Mouse (Mus musculus): Measurements from ENCODE around the gene Bmp10. TPM values are rescaled to one million over a fixed set of nuclear protein-coding genes. Genes with fewer than 3 reads are reported as not detected.

Gene Bmp10
- polyA plus RNA-seq, 1 experiment from 2014 or later = not detected

DNA sequence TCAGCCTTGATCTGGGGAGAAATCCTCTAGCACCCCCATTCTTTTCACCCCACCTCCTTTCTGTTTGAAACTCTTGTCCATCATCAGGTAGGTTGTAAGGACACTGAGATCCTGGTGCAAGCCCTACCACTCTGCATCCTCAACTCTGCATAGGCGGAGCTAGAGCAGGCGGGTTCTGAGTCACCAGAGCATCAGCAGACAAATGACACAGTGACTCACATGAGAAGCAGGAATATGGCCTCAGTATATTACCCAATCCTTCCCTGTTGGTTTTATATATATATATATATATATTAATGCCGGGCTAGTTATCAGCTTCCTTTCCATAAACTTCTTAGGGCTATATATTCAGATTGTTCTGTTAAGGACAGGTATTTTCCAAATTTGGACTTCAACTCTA is 7.0 kb downstream of the Bmp10 start:
- Histone ChIP-seq H3K36me3 (ENCODE audit: control insufficient read depth, insufficient read depth, low read length) (no peaks in the 10 kb centered on the region), H3K27ac (ENCODE audit: low read depth, low read length) (no peak overlapping the region), H3K4me1 (ENCODE audit: control insufficient read depth, insufficient read depth, low read length) (no peaks in the 10 kb centered on the region), H3K9me3 (replicated peaks; ENCODE audit: control insufficient read depth, low read length) (no peaks in the 10 kb centered on the region), H3K27me3 (replicated peaks; ENCODE audit: control insufficient read depth, insufficient read depth, low read length) (no peaks in the 10 kb centered on the region), H3K4me3 (ENCODE audit: low read depth, low read length) (no peak overlapping the region), H3K4me2 (ENCODE audit: low read length) (no peak overlapping the region), H3K9ac (ENCODE audit: low read length) (no peak overlapping the region)
- DNase-seq (ENCODE audit: low spot score) (no peak), ATAC-seq (no peak)
- WGBS = 99% methylated on average over 3 of the region's 3 CpGs

GRCm38 (mm10) chr6:87436745-87437144 is 8.0 kb downstream of the Bmp10 start:
- Histone ChIP-seq H3K27me3 (replicated peaks; ENCODE audit: control insufficient read depth, insufficient read depth, low read length) (no peaks in the 10 kb centered on the region), H3K4me1 (ENCODE audit: control insufficient read depth, insufficient read depth, low read length) (no peaks in the 10 kb centered on the region), H3K4me3 (ENCODE audit: low read depth, low read length) (no peak overlapping the region), H3K9ac (ENCODE audit: low read length) (no peak overlapping the region), H3K9me3 (replicated peaks; ENCODE audit: control insufficient read depth, low read length) (no peaks in the 10 kb centered on the region), H3K27ac (ENCODE audit: low read depth, low read length) (no peak overlapping the region), H3K4me2 (ENCODE audit: low read length) (no peak overlapping the region), H3K36me3 (ENCODE audit: control insufficient read depth, insufficient read depth, low read length) (no peaks in the 10 kb centered on the region)
- DNase-seq (ENCODE audit: low spot score) = no peak
- 91% methylated on average over 8 of the region's 8 CpGs for WGBS
- no peak for ATAC-seq

DNA sequence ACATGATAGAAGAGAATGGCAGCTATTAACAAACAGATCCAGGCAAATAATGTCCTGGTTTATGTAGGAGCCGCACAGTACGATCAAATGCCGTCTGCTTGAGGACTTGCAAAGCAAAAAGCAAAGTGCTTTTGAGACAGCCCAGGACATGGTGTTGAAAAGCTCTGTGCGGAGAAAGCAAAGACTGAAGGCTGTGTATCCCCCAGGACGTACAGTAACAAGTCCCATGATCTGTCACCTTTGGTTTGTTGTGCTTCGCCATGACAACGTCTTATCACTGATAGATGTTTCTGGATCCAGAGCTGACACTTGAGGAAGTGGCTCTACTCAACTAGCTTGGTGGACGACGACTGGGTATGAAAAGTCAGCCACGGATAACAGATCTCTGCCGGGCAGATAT is 14.5 kb downstream of the Bmp10 start:
- WGBS = 92% methylated on average over 11 of the region's 11 CpGs

GRCm38 (mm10) chr6:87445222-87445621 is 16.4 kb downstream of the Bmp10 start:
- DNase-seq (ENCODE audit: low spot score) (peak; percentile 55), ATAC-seq (no peak)
- Histone ChIP-seq H3K9me3 (replicated peaks; ENCODE audit: control insufficient read depth, low read length) (no peaks in the 10 kb centered on the region), H3K27ac (ENCODE audit: low read depth, low read length) (no peak overlapping the region), H3K4me2 (ENCODE audit: low read length) (no peak overlapping the region), H3K9ac (ENCODE audit: low read length) (no peak overlapping the region), H3K4me3 (ENCODE audit: low read depth, low read length) (no peak overlapping the region), H3K27me3 (replicated peaks; ENCODE audit: control insufficient read depth, insufficient read depth, low read length) (no peaks in the 10 kb centered on the region), H3K4me1 (ENCODE audit: control insufficient read depth, insufficient read depth, low read length) (no peaks in the 10 kb centered on the region), H3K36me3 (ENCODE audit: control insufficient read depth, insufficient read depth, low read length) (no peaks in the 10 kb centered on the region)
- WGBS = 68% methylated on average over 7 of the region's 7 CpGs

More for the DNA sequence above, 14.5 kb downstream of the Bmp10 start:
- Histone ChIP-seq H3K27ac (ENCODE audit: low read depth, low read length) (no peak overlapping the region), H3K4me3 (ENCODE audit: low read depth, low read length) (no peak overlapping the region), H3K4me2 (ENCODE audit: low read length) (no peak overlapping the region), H3K36me3 (ENCODE audit: control insufficient read depth, insufficient read depth, low read length) (no peaks in the 10 kb centered on the region), H3K27me3 (replicated peaks; ENCODE audit: control insufficient read depth, insufficient read depth, low read length) (no peaks in the 10 kb centered on the region), H3K9ac (ENCODE audit: low read length) (no peak overlapping the region), H3K9me3 (replicated peaks; ENCODE audit: control insufficient read depth, low read length) (no peaks in the 10 kb centered on the region), H3K4me1 (ENCODE audit: control insufficient read depth, insufficient read depth, low read length) (no peaks in the 10 kb centered on the region)
- no peak for DNase-seq (ENCODE audit: low spot score)
- ATAC-seq = no peak

GRCm38 (mm10) chr6:87447217-87447616 is 18.4 kb downstream of the Bmp10 start:
- Histone ChIP-seq H3K36me3 (ENCODE audit: control insufficient read depth, insufficient read depth, low read length) (no peaks in the 10 kb centered on the region), H3K4me3 (ENCODE audit: low read depth, low read length) (no peak overlapping the region), H3K9ac (ENCODE audit: low read length) (no peak overlapping the region), H3K4me2 (ENCODE audit: low read length) (no peak overlapping the region), H3K27me3 (replicated peaks; ENCODE audit: control insufficient read depth, insufficient read depth, low read length) (no peaks in the 10 kb centered on the region), H3K4me1 (ENCODE audit: control insufficient read depth, insufficient read depth, low read length) (no peaks in the 10 kb centered on the region), H3K27ac (ENCODE audit: low read depth, low read length) (no peak overlapping the region), H3K9me3 (replicated peaks; ENCODE audit: control insufficient read depth, low read length) (no peaks in the 10 kb centered on the region)
- WGBS = 92% methylated on average over 4 of the region's 4 CpGs
- ATAC-seq = no peak
- no peak for DNase-seq (ENCODE audit: low spot score)

GRCm38 (mm10) chr6:87449534-87449933 is 20.7 kb downstream of the Bmp10 start:
- Histone ChIP-seq H3K27ac (ENCODE audit: low read depth, low read length) (no peak overlapping the region), H3K27me3 (replicated peaks; ENCODE audit: control insufficient read depth, insufficient read depth, low read length) (no peaks in the 10 kb centered on the region), H3K36me3 (ENCODE audit: control insufficient read depth, insufficient read depth, low read length) (no peaks in the 10 kb centered on the region), H3K4me1 (ENCODE audit: control insufficient read depth, insufficient read depth, low read length) (no peaks in the 10 kb centered on the region), H3K9ac (ENCODE audit: low read length) (no peak overlapping the region), H3K4me2 (ENCODE audit: low read length) (no peak overlapping the region), H3K4me3 (ENCODE audit: low read depth, low read length) (no peak overlapping the region), H3K9me3 (replicated peaks; ENCODE audit: control insufficient read depth, low read length) (no peaks in the 10 kb centered on the region)
- 71% methylated on average over 3 of the region's 3 CpGs for WGBS
- DNase-seq (ENCODE audit: low spot score) (no peak), ATAC-seq (no peak)

DNA sequence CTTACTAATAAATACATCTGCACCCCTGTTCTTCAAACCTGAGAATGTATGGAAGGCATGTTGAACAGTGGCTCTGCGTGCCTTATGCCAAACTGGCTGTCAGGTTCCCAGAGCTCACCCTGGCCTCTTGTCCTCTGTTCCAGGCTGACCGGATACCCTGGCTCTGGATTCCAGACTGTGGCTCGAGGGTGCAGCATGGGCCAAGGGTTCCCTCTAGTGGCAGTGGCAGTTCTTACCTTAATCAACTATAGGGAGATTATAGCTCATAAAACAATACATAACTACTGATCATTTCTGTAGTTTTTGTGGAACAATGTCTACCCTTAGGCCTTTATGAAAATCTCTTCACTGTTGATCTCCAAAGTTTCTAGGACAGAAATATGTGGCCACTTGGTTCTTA is 22.2 kb downstream of the Bmp10 start:
- Histone ChIP-seq H3K27me3 (replicated peaks; ENCODE audit: control insufficient read depth, insufficient read depth, low read length) (no peaks in the 10 kb centered on the region), H3K9me3 (replicated peaks; ENCODE audit: control insufficient read depth, low read length) (no peaks in the 10 kb centered on the region), H3K9ac (ENCODE audit: low read length) (no peak overlapping the region), H3K4me2 (ENCODE audit: low read length) (no peak overlapping the region), H3K27ac (ENCODE audit: low read depth, low read length) (no peak overlapping the region), H3K4me3 (ENCODE audit: low read depth, low read length) (no peak overlapping the region), H3K4me1 (ENCODE audit: control insufficient read depth, insufficient read depth, low read length) (no peaks in the 10 kb centered on the region), H3K36me3 (ENCODE audit: control insufficient read depth, insufficient read depth, low read length) (no peaks in the 10 kb centered on the region)
- ATAC-seq (no peak), DNase-seq (ENCODE audit: low spot score) (no peak)
- 71% methylated on average over 3 of the region's 3 CpGs for WGBS

DNA sequence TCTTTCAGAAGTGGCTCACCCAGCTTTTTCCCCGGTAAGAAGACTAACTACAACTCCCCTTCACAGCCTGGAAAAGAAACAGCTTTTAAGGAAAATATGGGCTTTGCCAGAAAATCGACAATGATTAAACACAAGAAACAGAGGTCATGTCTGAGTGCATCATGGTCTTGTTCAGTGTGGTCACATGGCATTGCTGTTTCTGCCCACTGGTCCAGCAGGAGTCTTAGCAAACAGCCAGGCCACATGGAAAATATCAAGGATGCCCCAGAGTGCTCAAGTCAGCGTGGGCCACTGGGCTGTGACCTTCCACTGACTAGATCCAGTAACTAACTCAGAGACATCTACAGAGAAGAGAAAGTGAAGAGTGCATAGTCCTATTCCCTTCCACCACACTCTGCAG is 23.0 kb downstream of the Bmp10 start:
- no peak overlapping the region for H3K9ac ChIP-seq (ENCODE audit: low read length)
- H3K27ac ChIP-seq (ENCODE audit: low read depth, low read length) = no peak overlapping the region
- H3K9me3 ChIP-seq (replicated peaks; ENCODE audit: control insufficient read depth, low read length) = no peaks in the 10 kb centered on the region
- no peak overlapping the region for H3K4me2 ChIP-seq (ENCODE audit: low read length)
- ATAC-seq (no peak), DNase-seq (ENCODE audit: low spot score) (no peak)
- H3K4me1 ChIP-seq (ENCODE audit: control insufficient read depth, insufficient read depth, low read length) = no peaks in the 10 kb centered on the region
- 70% methylated on average over 3 of the region's 3 CpGs for WGBS
- H3K36me3 ChIP-seq (ENCODE audit: control insufficient read depth, insufficient read depth, low read length) = no peaks in the 10 kb centered on the region
- H3K4me3 ChIP-seq (ENCODE audit: low read depth, low read length) = no peak overlapping the region
- no peaks in the 10 kb centered on the region for H3K27me3 ChIP-seq (replicated peaks; ENCODE audit: control insufficient read depth, insufficient read depth, low read length)

- DNase-seq (ENCODE audit: low spot score) = no peak
- no peak for ATAC-seq
- no peak overlapping the region for H3K4me3 ChIP-seq (ENCODE audit: low read depth, low read length)
- H3K27ac ChIP-seq (ENCODE audit: low read depth, low read length) = no peak overlapping the region
- H3K4me1 ChIP-seq (ENCODE audit: control insufficient read depth, insufficient read depth, low read length) = no peaks in the 10 kb centered on the region
- no peaks in the 10 kb centered on the region for H3K9me3 ChIP-seq (replicated peaks; ENCODE audit: control insufficient read depth, low read length)
- H3K27me3 ChIP-seq (replicated peaks; ENCODE audit: control insufficient read depth, insufficient read depth, low read length) = no peaks in the 10 kb centered on the region
- no peak overlapping the region for H3K4me2 ChIP-seq (ENCODE audit: low read length)
- 86% methylated on average over 6 of the region's 6 CpGs for WGBS
- H3K36me3 ChIP-seq (ENCODE audit: control insufficient read depth, insufficient read depth, low read length) = no peaks in the 10 kb centered on the region
- no peak overlapping the region for H3K9ac ChIP-seq (ENCODE audit: low read length)
Observed at GRCm38 (mm10) chr6:87455507-87455906, 26.7 kb downstream of the Bmp10 start.
